Mouse (Mus musculus): ENCODE measurements at regions not wholly inside any gene's neighbourhood (a gene's known extent, or its start where the extent isn't known, plus 50 kb on each side); places are given as distances from the start of the nearest gene placed in this dataset.

- H3K4me2 ChIP-seq (ENCODE audit: low read depth): no peak overlapping the region
- ATAC-seq (peak; percentile 73), DNase-seq (peak; percentile 34)
- no peaks in the 10 kb centered on the region for H3K36me3 ChIP-seq (ENCODE audit: insufficient read depth)
- no peak overlapping the region for H3K27ac ChIP-seq (ENCODE audit: low read depth, low read length)
- no peaks in the 10 kb centered on the region for H3K4me1 ChIP-seq (ENCODE audit: insufficient read depth)
- 25% methylated on average over 3 of the region's 3 CpGs for WGBS
- H3K27me3 ChIP-seq (ENCODE audit: insufficient read depth, low read length): no peaks in the 10 kb centered on the region; the same call in 1 of the 2 replicates
- no peak overlapping the region for H3K9ac ChIP-seq
- TF ChIP-seq CTCF (IDR thresholded peaks at IDR 0.05; ENCODE audit: low read depth): no peak
- no peaks in the 10 kb centered on the region for H3K9me3 ChIP-seq (ENCODE audit: low read length)
- H3K4me3 ChIP-seq (ENCODE audit: low read depth, low read length): no peak overlapping the region
Measured at GRCm38 (mm10) chr2:98901591-98902323, 234.7 kb upstream of the Gm10800 start.
